Mouse (Mus musculus): ENCODE measurements at regions not wholly inside any gene's neighbourhood (a gene's known extent, or its start where the extent isn't known, plus 50 kb on each side); places are given as distances from the start of the nearest gene placed in this dataset.

- TF ChIP-seq FLI1 (IDR thresholded peaks at IDR 0.05; ENCODE audit: low read length), result no peak
- no peak for TF ChIP-seq GATA1 (IDR thresholded peaks at IDR 0.05; ENCODE audit: borderline replicate concordance, low read length)
- no peaks in the 10 kb centered on the region for H3K36me3 ChIP-seq (replicated peaks; ENCODE audit: low read length)
- no peaks in the 10 kb centered on the region for H3K4me1 ChIP-seq
- peaks cover 16% of the 10 kb centered on the region for H3K9me3 ChIP-seq
- no peak overlapping the region for H3K4me3 ChIP-seq (replicated peaks)
- no peaks in the 10 kb centered on the region for H3K27me3 ChIP-seq (replicated peaks)
Observed at GRCm38 (mm10) chr14:28626951-28627350, 122.4 kb downstream of the Wnt5a start.

GRCm38 (mm10) chr14:28635175-28635574 lies 130.6 kb downstream of the Wnt5a start:
- H3K36me3 ChIP-seq (replicated peaks; ENCODE audit: low read length), result no peaks in the 10 kb centered on the region
- no peak for TF ChIP-seq GATA1 (IDR thresholded peaks at IDR 0.05; ENCODE audit: borderline replicate concordance, low read length)
- TF ChIP-seq FLI1 (IDR thresholded peaks at IDR 0.05; ENCODE audit: low read length), result no peak
- H3K4me3 ChIP-seq (replicated peaks), result no peak overlapping the region
- H3K9me3 ChIP-seq, result peaks cover 5% of the 10 kb centered on the region; the same call in 1 of the 2 replicates
- no peaks in the 10 kb centered on the region for H3K4me1 ChIP-seq
- no peaks in the 10 kb centered on the region for H3K27me3 ChIP-seq (replicated peaks)

- TF ChIP-seq FLI1 (IDR thresholded peaks at IDR 0.05; ENCODE audit: low read length) (no peak), GATA1 (IDR thresholded peaks at IDR 0.05; ENCODE audit: borderline replicate concordance, low read length) (no peak)
- Histone ChIP-seq H3K36me3 (replicated peaks; ENCODE audit: low read length) (no peaks in the 10 kb centered on the region), H3K4me3 (replicated peaks) (no peak overlapping the region), H3K27me3 (replicated peaks) (no peaks in the 10 kb centered on the region), H3K9me3 (peaks cover 13% of the 10 kb centered on the region; the same call in 1 of the 2 replicates), H3K4me1 (no peaks in the 10 kb centered on the region)
Observed at GRCm38 (mm10) chr14:28639056-28639455, 134.5 kb downstream of the Wnt5a start.

GRCm38 (mm10) chr14:28645807-28646206 lies 141.3 kb downstream of the Wnt5a start:
- Histone ChIP-seq H3K27me3 (replicated peaks) (no peaks in the 10 kb centered on the region), H3K9me3 (peaks cover 16% of the 10 kb centered on the region; the same call in 1 of the 2 replicates), H3K36me3 (replicated peaks; ENCODE audit: low read length) (no peaks in the 10 kb centered on the region), H3K4me1 (no peaks in the 10 kb centered on the region), H3K4me3 (replicated peaks) (no peak overlapping the region)
- no peak for TF ChIP-seq GATA1 (IDR thresholded peaks at IDR 0.05; ENCODE audit: borderline replicate concordance, low read length)
- TF ChIP-seq FLI1 (IDR thresholded peaks at IDR 0.05; ENCODE audit: low read length), result no peak

GRCm38 (mm10) chr14:28649411-28649810 lies 144.9 kb downstream of the Wnt5a start:
- Histone ChIP-seq H3K36me3 (replicated peaks; ENCODE audit: low read length) (no peaks in the 10 kb centered on the region), H3K9me3 (peaks cover 23% of the 10 kb centered on the region), H3K27me3 (replicated peaks) (no peaks in the 10 kb centered on the region), H3K4me1 (no peaks in the 10 kb centered on the region), H3K4me3 (replicated peaks) (no peak overlapping the region)
- TF ChIP-seq FLI1 (IDR thresholded peaks at IDR 0.05; ENCODE audit: low read length) (no peak), GATA1 (IDR thresholded peaks at IDR 0.05; ENCODE audit: borderline replicate concordance, low read length) (no peak)

- TF ChIP-seq FLI1 (IDR thresholded peaks at IDR 0.05; ENCODE audit: low read length), result no peak
- no peak for TF ChIP-seq GATA1 (IDR thresholded peaks at IDR 0.05; ENCODE audit: borderline replicate concordance, low read length)
- Histone ChIP-seq H3K4me3 (replicated peaks) (no peak overlapping the region), H3K27me3 (replicated peaks) (no peaks in the 10 kb centered on the region), H3K9me3 (peaks cover 36% of the 10 kb centered on the region), H3K36me3 (replicated peaks; ENCODE audit: low read length) (no peaks in the 10 kb centered on the region), H3K4me1 (no peaks in the 10 kb centered on the region)
Observed at GRCm38 (mm10) chr14:28653059-28653930, 148.7 kb downstream of the Wnt5a start.

- H3K4me3 ChIP-seq (replicated peaks), result peak overlapping the region; percentile 33
- H3K27me3 ChIP-seq (replicated peaks), result no peaks in the 10 kb centered on the region
- H3K4me1 ChIP-seq, result no peaks in the 10 kb centered on the region
- no peak for TF ChIP-seq FLI1 (IDR thresholded peaks at IDR 0.05; ENCODE audit: low read length)
- no peak for TF ChIP-seq GATA1 (IDR thresholded peaks at IDR 0.05; ENCODE audit: borderline replicate concordance, low read length)
- H3K9me3 ChIP-seq, result peaks cover 34% of the 10 kb centered on the region
- H3K36me3 ChIP-seq (replicated peaks; ENCODE audit: low read length), result no peaks in the 10 kb centered on the region
Observed at GRCm38 (mm10) chr14:28657216-28657615, 152.7 kb downstream of the Wnt5a start.

- no peaks in the 10 kb centered on the region for H3K27me3 ChIP-seq (replicated peaks)
- peaks cover 16% of the 10 kb centered on the region; the same call in 1 of the 2 replicates for H3K9me3 ChIP-seq
- no peak for TF ChIP-seq FLI1 (IDR thresholded peaks at IDR 0.05; ENCODE audit: low read length)
- TF ChIP-seq GATA1 (IDR thresholded peaks at IDR 0.05; ENCODE audit: borderline replicate concordance, low read length), result no peak
- no peak overlapping the region for H3K4me3 ChIP-seq (replicated peaks)
- H3K4me1 ChIP-seq, result no peaks in the 10 kb centered on the region
- no peaks in the 10 kb centered on the region for H3K36me3 ChIP-seq (replicated peaks; ENCODE audit: low read length)
Observed at GRCm38 (mm10) chr14:28660872-28661588, 156.5 kb downstream of the Wnt5a start.

GRCm38 (mm10) chr14:28663316-28663715 lies 158.8 kb downstream of the Wnt5a start:
- Histone ChIP-seq H3K36me3 (replicated peaks; ENCODE audit: low read length) (no peaks in the 10 kb centered on the region), H3K4me1 (no peaks in the 10 kb centered on the region), H3K27me3 (replicated peaks) (no peaks in the 10 kb centered on the region), H3K9me3 (0 out of 2 replicates have a peak, but pooled peaks cover 7% of the 10 kb centered on the region), H3K4me3 (replicated peaks) (no peak overlapping the region)
- no peak for TF ChIP-seq FLI1 (IDR thresholded peaks at IDR 0.05; ENCODE audit: low read length)
- TF ChIP-seq GATA1 (IDR thresholded peaks at IDR 0.05; ENCODE audit: borderline replicate concordance, low read length), result no peak

- H3K27me3 ChIP-seq (replicated peaks), result no peaks in the 10 kb centered on the region
- H3K9me3 ChIP-seq, result 0 out of 2 replicates have a peak, but pooled peaks cover 7% of the 10 kb centered on the region
- H3K4me3 ChIP-seq (replicated peaks), result no peak overlapping the region
- no peaks in the 10 kb centered on the region for H3K4me1 ChIP-seq
- TF ChIP-seq FLI1 (IDR thresholded peaks at IDR 0.05; ENCODE audit: low read length) (no peak), GATA1 (IDR thresholded peaks at IDR 0.05; ENCODE audit: borderline replicate concordance, low read length) (no peak)
- H3K36me3 ChIP-seq (replicated peaks; ENCODE audit: low read length), result no peaks in the 10 kb centered on the region
Observed at GRCm38 (mm10) chr14:28664121-28664520, 159.6 kb downstream of the Wnt5a start.

Measured in megakaryocyte, embryonic 14.5 days (primary cell).